Mouse (Mus musculus) myocyte (in vitro differentiated cells): Measurements from ENCODE around the gene Rd3l.

Experiments
- CEBPB ChIP-seq: IDR thresholded peaks from 2 replicates; pipeline ENCODE4 v1.6.1; 2011; ENCODE audit warnings: mild to moderate bottlenecking, moderate library complexity; ENCODE audit not compliant: poor library complexity, insufficient read depth, severe bottlenecking
- E2F4 ChIP-seq: IDR thresholded peaks from one replicate; pipeline ENCODE4 v1.6.1; 2011; ENCODE audit warnings: mild to moderate bottlenecking, control low read depth, moderate library complexity; ENCODE audit not compliant: insufficient read depth
- MAX ChIP-seq: IDR thresholded peaks from one replicate; pipeline ENCODE4 v1.6.1; 2011; ENCODE audit warnings: low read depth, mild to moderate bottlenecking, control low read depth
- MYOD1 ChIP-seq, 3 experiments: IDR thresholded peaks; one replicate each; pipeline ENCODE4 v1.6.1; 2011; ENCODE audit warnings: control low read depth in 2 of 3, low read depth in 2 of 3, mild to moderate bottlenecking in 2 of 3, moderate library complexity in 1 of 3; ENCODE audit not compliant: insufficient read length in 2 of 3, control insufficient read depth in 1 of 3
- MYOG ChIP-seq, 3 experiments: IDR thresholded peaks; one replicate each; pipeline ENCODE4 v1.6.1; 2011; ENCODE audit warnings: control low read depth in 2 of 3, low read depth in 2 of 3, mild to moderate bottlenecking in 2 of 3; ENCODE audit not compliant: insufficient read length in 2 of 3, control insufficient read depth in 1 of 3, insufficient read depth in 1 of 3
- POLR2A ChIP-seq: IDR thresholded peaks from one replicate; pipeline ENCODE4 v1.6.1; 2011; ENCODE audit warnings: low read depth, mild to moderate bottlenecking, control low read depth, moderate library complexity; ENCODE audit not compliant: insufficient read length
- POLR2AphosphoS2 ChIP-seq: IDR thresholded peaks from one replicate; pipeline ENCODE4 v1.6.1; 2011; ENCODE audit warnings: low read depth, control low read depth; ENCODE audit not compliant: insufficient read length
- SRF ChIP-seq: IDR thresholded peaks from one replicate; pipeline ENCODE4 v1.6.1; 2011; ENCODE audit warnings: low read depth; ENCODE audit not compliant: control insufficient read depth, insufficient read length
- TCF12 ChIP-seq: IDR thresholded peaks from one replicate; pipeline ENCODE4 v1.6.1; 2011; ENCODE audit warnings: mild to moderate bottlenecking, control low read depth; ENCODE audit not compliant: poor library complexity, insufficient read depth, severe bottlenecking
- TCF3 ChIP-seq: IDR thresholded peaks from one replicate; pipeline ENCODE4 v1.6.1; 2011; ENCODE audit warnings: low read depth, control low read depth; ENCODE audit not compliant: insufficient read length
- USF1 ChIP-seq: IDR thresholded peaks from one replicate; pipeline ENCODE4 v1.6.1; 2011; ENCODE audit warnings: low read depth, mild to moderate bottlenecking, control low read depth, moderate library complexity

DNA sequence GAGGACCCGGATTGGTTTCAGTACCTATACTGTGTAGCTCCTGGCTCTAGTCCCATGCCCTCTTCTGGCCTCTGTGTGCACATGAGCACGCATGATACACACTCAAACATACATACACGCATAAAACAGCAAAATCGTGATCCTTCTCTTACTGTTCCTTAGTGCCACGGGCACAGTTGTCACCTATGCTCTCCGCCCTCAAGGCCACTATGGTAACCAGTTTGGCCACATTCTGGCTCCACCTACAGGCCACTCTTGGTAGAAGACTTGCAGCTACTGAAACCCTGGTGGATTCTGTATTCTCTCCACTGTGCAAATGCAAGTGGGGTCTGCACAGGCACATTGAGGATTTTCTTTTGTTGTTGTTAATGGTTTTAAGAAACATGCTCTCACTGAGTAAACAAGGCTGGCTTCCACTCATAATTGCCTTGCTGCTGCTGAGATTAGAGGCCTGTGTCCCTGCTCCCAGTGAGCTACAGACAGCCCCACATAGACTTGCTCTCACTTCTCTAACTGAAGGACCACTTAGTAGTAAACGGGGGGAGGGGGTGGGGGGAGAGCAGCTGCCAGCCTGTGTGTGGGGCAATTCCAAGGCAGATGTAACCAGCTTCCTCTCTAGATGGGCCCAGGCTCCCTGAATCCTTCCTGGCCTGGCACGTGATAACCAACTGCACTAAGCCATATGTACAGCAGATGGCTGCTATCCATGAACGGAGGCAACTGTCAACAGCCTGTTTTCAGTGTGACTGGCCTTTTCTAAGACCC lies 22.8 kb downstream of the Rd3l start:
- no peak for TF ChIP-seq MYOG (IDR thresholded peaks at IDR 0.05; ENCODE audit: control insufficient read depth in 1 of 3, insufficient read depth in 1 of 3, insufficient read length in 2 of 3, low read depth in 2 of 3)
- TF ChIP-seq CEBPB = no peak
- no peak for TF ChIP-seq TCF12
- TF ChIP-seq POLR2A = no peak
- no peak for TF ChIP-seq E2F4
- TF ChIP-seq MAX = no peak
- no peak for TF ChIP-seq MYOD1 (IDR thresholded peaks at IDR 0.05; ENCODE audit: control insufficient read depth in 1 of 3, insufficient read length in 2 of 3, low read depth in 2 of 3)
- no peak for TF ChIP-seq USF1
- TF ChIP-seq TCF3 = no peak
- TF ChIP-seq SRF = no peak
- TF ChIP-seq POLR2AphosphoS2 = peak; percentile 15
